12 mouse cellular contexts compared by ENCODE assay signal in genomic region chr5:96176879-96177358, GRCm38 (mm10). TPM values are rescaled to one million over a fixed set of nuclear protein-coding genes. Genes with fewer than 3 reads are reported as not detected.
DNase-seq lines count a peak whose midpoint lies in the region; ATAC-seq and TF ChIP-seq lines count a peak whose summit lies in the region.
"Had no signal": no experiment of that assay in that cellular context is flagged by ENCODE, and none has a peak within 500 bp of the region (broad histone marks: within the 10 kb centered on the region; RNA-seq: fewer than 3 reads in every experiment).

No protein-coding gene starts in this region.

- H3K4me1 ChIP-seq in brown adipose tissue, adult 24 weeks (ENCODE audit: control insufficient read depth, insufficient read depth, insufficient read length, low read length): peaks cover 3% of the 10 kb centered on the region; the same call in 1 of the 2 replicates
- no peaks in the 10 kb centered on the region for H3K4me1 ChIP-seq in forebrain, embryonic 15.5 days
- H3K4me1 ChIP-seq in midbrain, embryonic 14.5 days (ENCODE audit: control insufficient read depth, insufficient read depth, low read length): no peaks in the 10 kb centered on the region
- H3K4me1 ChIP-seq: midbrain, embryonic 12.5 days had no signal

- H3K27me3 ChIP-seq in forebrain, embryonic 15.5 days: no peaks in the 10 kb centered on the region
- H3K27me3 ChIP-seq in midbrain, embryonic 14.5 days (ENCODE audit: control insufficient read depth, insufficient read depth, low read length): no peaks in the 10 kb centered on the region
- H3K27me3 ChIP-seq: midbrain, embryonic 12.5 days had no signal

- no peaks in the 10 kb centered on the region for H3K9me3 ChIP-seq in forebrain, embryonic 15.5 days
- H3K9me3 ChIP-seq in midbrain, embryonic 14.5 days (ENCODE audit: control insufficient read depth, low read length): no peaks in the 10 kb centered on the region
- H3K9me3 ChIP-seq: midbrain, embryonic 12.5 days had no signal

- H3K4me3 ChIP-seq in layer of hippocampus, adult 2 months: no peak overlapping the region
- no peak overlapping the region for H3K4me3 ChIP-seq in brown adipose tissue, adult 24 weeks (ENCODE audit: insufficient read depth, low read depth, low read length)
- H3K4me3 ChIP-seq in forebrain, embryonic 15.5 days: no peak overlapping the region
- no peak overlapping the region for H3K4me3 ChIP-seq in midbrain, embryonic 14.5 days (replicated peaks; ENCODE audit: low read depth, low read length)
- H3K4me3 ChIP-seq: midbrain, embryonic 12.5 days had no signal

- no peaks in the 10 kb centered on the region for H3K36me3 ChIP-seq in forebrain, embryonic 15.5 days
- no peaks in the 10 kb centered on the region for H3K36me3 ChIP-seq in midbrain, embryonic 14.5 days (ENCODE audit: control insufficient read depth, insufficient read depth, low read length)
- H3K36me3 ChIP-seq: midbrain, embryonic 12.5 days had no signal

- TF ChIP-seq CTCF in layer of hippocampus, adult 2 months (conservative IDR thresholded peaks at IDR 0.05): no peak

- DNase-seq in layer of hippocampus, adult 2 months (ENCODE audit: low spot score in 2 of 2): no peak
- no peak for DNase-seq in layer of hippocampus, adult 18-20 months (ENCODE audit: low spot score in 2 of 2)
- no peak for DNase-seq in left cerebral cortex, adult 9 months (ENCODE audit: low spot score in 2 of 2)
- no peak for DNase-seq in midbrain, embryonic 14.5 days
- DNase-seq: heart, postnatal 4 days; right cerebral cortex, adult 18-20 months had no signal

- H3K27ac ChIP-seq in layer of hippocampus, adult 2 months: peak overlapping the region; percentile 53; the same call in 1 of the 2 replicates
- H3K27ac ChIP-seq in brown adipose tissue, adult 24 weeks (replicated peaks; ENCODE audit: low read depth, low read length): peak overlapping the region; percentile 61
- H3K27ac ChIP-seq in forebrain, embryonic 15.5 days (replicated peaks): no peak overlapping the region
- no peak overlapping the region for H3K27ac ChIP-seq in midbrain, embryonic 14.5 days (replicated peaks; ENCODE audit: low read depth, low read length)
- H3K27ac ChIP-seq: midbrain, embryonic 12.5 days had no signal

- WGBS in forebrain, embryonic 15.5 days: 78% methylated on average over 11 of the region's 11 CpGs
- 74% methylated on average over 11 of the region's 11 CpGs for WGBS in midbrain, embryonic 14.5 days

- peak; percentile 79 for ATAC-seq in CD4-positive, CD25-positive, alpha-beta regulatory T cell, adult 4 months
- ATAC-seq in megakaryocyte, adult 5-6 weeks (ENCODE audit: poor library complexity, severe bottlenecking): peak; percentile 99
- no peak for ATAC-seq in forebrain, embryonic 15.5 days (replicated peaks)
- ATAC-seq in midbrain, embryonic 14.5 days (ENCODE audit: low FRiP score, low TSS enrichment): no peak
- ATAC-seq: Patski had no signal

- no peak overlapping the region for H3K4me2 ChIP-seq in forebrain, embryonic 15.5 days (replicated peaks)
- H3K4me2 ChIP-seq in midbrain, embryonic 14.5 days (ENCODE audit: low read length): no peak overlapping the region
- H3K4me2 ChIP-seq: midbrain, embryonic 12.5 days had no signal

- no peak overlapping the region for H3K9ac ChIP-seq in forebrain, embryonic 15.5 days (replicated peaks)
- H3K9ac ChIP-seq in midbrain, embryonic 14.5 days (replicated peaks; ENCODE audit: low read length): no peak overlapping the region
- H3K9ac ChIP-seq: midbrain, embryonic 12.5 days had no signal

RNA-seq across cellular contexts. Expression of gene Cnot6l, which starts 12.9 kb away (rescaled TPM):
- total RNA-seq in layer of hippocampus, adult 2 months (2021): 10 to 100 TPM; 70.7 to 77.9 TPM
- total RNA-seq in layer of hippocampus, adult 18-20 months (2021): 10 to 100 TPM; 70.1 to 80.2 TPM
- 10 to 100 TPM; 72.2 to 73.2 TPM for polyA plus RNA-seq in CD4-positive, CD25-positive, alpha-beta regulatory T cell, adult 4 months (2017; shearing (Covaris generic))
- polyA plus RNA-seq in brown adipose tissue, adult 24 weeks (2012; ENCODE audit: insufficient read depth, insufficient read length, missing spikeins): 8.9 and 11.8 TPM in 2 replicates
- total RNA-seq in megakaryocyte, adult 5-6 weeks (2015): 87.4 and 95.4 TPM in 2 replicates
- 81.4 and 85.0 TPM in 2 replicates for total RNA-seq in megakaryocyte, adult 5-6 weeks (2017)
- 12.8 and 14.8 TPM in 2 replicates for polyA plus RNA-seq in forebrain, embryonic 15.5 days (2015; fragmentation: Nextera tagmentation; extraction: Ambion mirVana)
- polyA plus RNA-seq in midbrain, embryonic 14.5 days (2014; fragmentation: Nextera tagmentation; extraction: Ambion mirVana): 17.7 and 19.2 TPM in 2 replicates

RNA-seq across cellular contexts. Expression of gene Mrpl1, which starts 32.4 kb away (rescaled TPM):
- total RNA-seq in layer of hippocampus, adult 2 months (2021): 10 to 100 TPM; 15.8 to 17.4 TPM
- total RNA-seq in layer of hippocampus, adult 18-20 months (2021): 10 to 100 TPM; 14.4 to 14.9 TPM
- 10 to 100 TPM; 23.2 to 24.7 TPM for polyA plus RNA-seq in CD4-positive, CD25-positive, alpha-beta regulatory T cell, adult 4 months (2017; shearing (Covaris generic))
- 36.1 and 36.6 TPM in 2 replicates for polyA plus RNA-seq in brown adipose tissue, adult 24 weeks (2012; ENCODE audit: insufficient read depth, insufficient read length, missing spikeins)
- 24.4 and 27.6 TPM in 2 replicates for total RNA-seq in megakaryocyte, adult 5-6 weeks (2015)
- 33.4 and 38.2 TPM in 2 replicates for total RNA-seq in megakaryocyte, adult 5-6 weeks (2017)
- 16.5 and 16.7 TPM in 2 replicates for polyA plus RNA-seq in forebrain, embryonic 15.5 days (2015; fragmentation: Nextera tagmentation; extraction: Ambion mirVana)
- 16.3 and 17.5 TPM in 2 replicates for polyA plus RNA-seq in midbrain, embryonic 14.5 days (2014; fragmentation: Nextera tagmentation; extraction: Ambion mirVana)

Comparison
In these comparisons a context has a peak if more than half of its experiments do, and no peak if none do; other contexts are left out.
1. H3K27ac ChIP-seq: peak in layer of hippocampus, adult 2 months (single experiment) and brown adipose tissue, adult 24 weeks (single experiment); none in forebrain, embryonic 15.5 days (single experiment) and midbrain, embryonic 14.5 days (single experiment).
2. ATAC-seq: peak in CD4-positive, CD25-positive, alpha-beta regulatory T cell, adult 4 months (single experiment) and megakaryocyte, adult 5-6 weeks (single experiment); none in forebrain, embryonic 15.5 days (single experiment) and midbrain, embryonic 14.5 days (single experiment).